Mouse (Mus musculus) forebrain, postnatal 0 days (tissue): Measurements from ENCODE around the gene Tnip1. TPM values are rescaled to one million over a fixed set of nuclear protein-coding genes. Genes with fewer than 3 reads are reported as not detected.

ENCODE experiments used
- ATAC-seq: fragments of 200-750 bp; cut with Nextera tagmentation; 2 replicates; pipeline ENCODE4 v1.8.0; 2017; ENCODE audit warnings: mild to moderate bottlenecking, moderate library complexity
- DNase-seq: peaks from one replicate; pipeline ENCODE4 v3.0.0-alpha.2; 2015
- H3K27ac ChIP-seq: fragments of 300-500 bp; sonication (generic); 2 replicates; pipeline ENCODE4 v1.5.1; 2014; ENCODE audit warnings: low read depth, mild to moderate bottlenecking, antibody characterized with exemption, low read length, moderate library complexity, mixed read lengths
- H3K27me3 ChIP-seq: fragments of 300-500 bp; sonication (generic); 2 replicates; pipeline ENCODE4 v1.6.1; 2014; ENCODE audit warnings: mild to moderate bottlenecking, low read length, mixed read lengths; ENCODE audit not compliant: insufficient read depth
- H3K36me3 ChIP-seq: fragments of 300-500 bp; sonication (generic); 2 replicates; pipeline ENCODE4 v1.6.1; 2014; ENCODE audit warnings: mild to moderate bottlenecking, moderate library complexity; ENCODE audit not compliant: insufficient read depth
- H3K4me1 ChIP-seq: fragments of 300-500 bp; sonication (generic); 2 replicates; pipeline ENCODE4 v1.6.1; 2014; ENCODE audit warnings: antibody characterized with exemption; ENCODE audit not compliant: insufficient read depth
- H3K4me2 ChIP-seq: fragments of 300-500 bp; sonication (generic); 2 replicates; pipeline ENCODE4 v1.6.1; 2014; ENCODE audit warnings: low read depth, mild to moderate bottlenecking, moderate library complexity
- H3K4me3 ChIP-seq: fragments of 300-500 bp; sonication (generic); 2 replicates; pipeline ENCODE4 v1.5.1; 2014; ENCODE audit warnings: low read depth, low read length, mixed read lengths
- H3K9ac ChIP-seq: fragments of 300-500 bp; sonication (generic); 2 replicates; pipeline ENCODE4 v1.6.1; 2014; ENCODE audit warnings: mild to moderate bottlenecking
- H3K9me3 ChIP-seq: fragments of 300-500 bp; sonication (generic); 2 replicates; pipeline ENCODE4 v1.6.1; 2016; ENCODE audit warnings: low read length
- CTCF ChIP-seq: sonication (generic); IDR thresholded peaks from 2 replicates; pipeline ENCODE4 v1.5.1; 2016; ENCODE audit warnings: antibody characterized with exemption, control low read depth, low read depth
- WGBS: fragments of 180-500 bp; shearing (Covaris S2); extraction: QIAGEN DNeasy Blood & Tissue Kit; methylation state at CpG from one replicate; pipeline ENCODE4 v1.1.7; 2014; 5-methylcytosine and 5-hydroxymethylcytosine counted together
- polyA plus RNA-seq: library from polyadenylated mRNA; unstranded; fragments of >200 nt; fragmentation: Nextera tagmentation; extraction: Ambion mirVana; gene quantifications from 2 replicates; pipeline ENCODE4 v1.2.1, GENCODE M21; 2015
- total RNA-seq: library from RNA; depleted of rRNA; stranded (reverse); fragments of >200 nt; gene quantifications from 2 replicates; pipeline ENCODE4 v1.2.3, GENCODE M21; 2014

Gene Tnip1
- total and polyA plus RNA-seq, 2 experiments from 2014 or later, result 14.9 to 16.6 TPM

DNA sequence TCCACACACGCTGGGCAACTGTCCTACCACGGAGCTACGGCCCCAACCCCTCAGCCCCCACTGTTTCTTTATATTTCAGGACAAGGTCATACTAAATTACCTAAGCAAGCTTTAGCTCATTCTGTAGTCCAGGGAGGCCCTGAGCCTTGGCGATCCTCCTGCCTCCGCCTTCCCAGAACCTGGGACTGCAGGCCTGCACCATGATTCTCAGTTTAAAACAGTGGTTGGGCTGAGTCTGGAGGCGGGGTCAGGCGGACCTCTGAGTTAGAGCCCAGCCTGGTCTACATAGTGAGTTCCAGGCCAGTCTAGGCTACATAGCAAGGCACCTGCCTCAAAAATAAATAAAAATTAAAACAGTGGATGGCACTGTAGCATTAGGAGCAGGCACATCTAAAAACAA lies 40.9 kb downstream of the Tnip1 start:
- ATAC-seq (peak; percentile 23; the same call in 1 of the 2 replicates), DNase-seq (no peak)
- Histone ChIP-seq H3K9ac (no peak overlapping the region), H3K36me3 (peaks cover 53% of the 10 kb centered on the region), H3K9me3 (no peaks in the 10 kb centered on the region), H3K4me2 (no peak overlapping the region), H3K4me3 (no peak overlapping the region), H3K27me3 (no peaks in the 10 kb centered on the region), H3K27ac (no peak overlapping the region), H3K4me1 (no peaks in the 10 kb centered on the region)
- TF ChIP-seq CTCF, result no peak
- 51% methylated on average over 7 of the region's 7 CpGs for WGBS

- TF ChIP-seq CTCF, result no peak
- no peak overlapping the region for H3K4me2 ChIP-seq
- no peaks in the 10 kb centered on the region for H3K9me3 ChIP-seq
- H3K9ac ChIP-seq, result no peak overlapping the region
- no peaks in the 10 kb centered on the region for H3K4me1 ChIP-seq
- no peak overlapping the region for H3K27ac ChIP-seq
- H3K36me3 ChIP-seq, result peaks cover 51% of the 10 kb centered on the region
- no peaks in the 10 kb centered on the region for H3K27me3 ChIP-seq
- ATAC-seq, result no peak
- DNase-seq, result no peak
- H3K4me3 ChIP-seq, result no peak overlapping the region
- 86% methylated on average over 6 of the region's 6 CpGs for WGBS
Observed at GRCm38 (mm10) chr11:54920973-54921580, 41.6 kb downstream of the Tnip1 start.

DNA sequence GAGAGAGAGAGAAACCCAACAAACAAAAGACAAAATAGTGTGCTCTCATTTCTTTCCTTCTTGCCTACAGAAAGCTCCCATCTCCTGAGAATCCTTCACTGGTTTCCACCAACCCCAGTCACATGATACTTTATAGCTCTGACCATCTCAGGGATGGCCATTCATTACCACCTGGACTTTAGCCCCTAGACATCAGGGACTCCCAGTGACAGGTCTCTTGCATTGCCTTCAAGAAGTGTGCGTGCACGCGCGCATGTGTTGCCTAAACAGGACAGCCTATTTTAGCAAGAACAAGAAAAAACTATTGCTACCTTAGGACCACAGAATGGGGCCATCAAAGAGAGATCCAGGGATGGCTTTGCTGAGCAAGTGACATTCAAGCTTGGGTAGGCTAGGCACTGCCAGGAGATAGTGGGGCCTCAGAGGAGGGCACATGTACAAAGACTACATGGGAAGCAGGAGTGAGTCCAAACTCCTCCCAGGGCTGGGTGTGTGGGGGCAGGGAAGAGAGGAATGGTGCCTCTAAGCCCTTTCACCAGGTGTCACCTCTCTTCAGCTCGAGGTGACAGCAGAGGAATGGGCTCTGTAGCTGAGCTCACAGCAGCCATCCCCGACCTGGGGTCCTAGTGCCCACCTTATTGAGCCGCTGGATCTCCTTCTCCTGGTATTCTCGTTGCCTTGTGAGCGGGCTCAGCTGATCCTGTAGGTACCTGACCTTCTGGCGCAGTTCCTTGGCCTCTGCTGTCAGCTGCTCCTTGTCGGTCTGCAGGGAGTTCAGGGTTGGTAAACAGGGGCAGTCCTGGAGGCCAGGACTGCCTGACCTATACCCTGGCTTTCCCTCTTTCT lies 42.4 kb downstream of the Tnip1 start:
- Histone ChIP-seq H3K4me2 (no peak overlapping the region), H3K4me3 (no peak overlapping the region), H3K27ac (no peak overlapping the region), H3K27me3 (no peaks in the 10 kb centered on the region), H3K9ac (no peak overlapping the region), H3K9me3 (no peaks in the 10 kb centered on the region), H3K4me1 (no peaks in the 10 kb centered on the region), H3K36me3 (peaks cover 48% of the 10 kb centered on the region)
- WGBS, result 82% methylated on average over 11 of the region's 11 CpGs
- no peak for TF ChIP-seq CTCF
- DNase-seq, result no peak
- no peak for ATAC-seq

DNA sequence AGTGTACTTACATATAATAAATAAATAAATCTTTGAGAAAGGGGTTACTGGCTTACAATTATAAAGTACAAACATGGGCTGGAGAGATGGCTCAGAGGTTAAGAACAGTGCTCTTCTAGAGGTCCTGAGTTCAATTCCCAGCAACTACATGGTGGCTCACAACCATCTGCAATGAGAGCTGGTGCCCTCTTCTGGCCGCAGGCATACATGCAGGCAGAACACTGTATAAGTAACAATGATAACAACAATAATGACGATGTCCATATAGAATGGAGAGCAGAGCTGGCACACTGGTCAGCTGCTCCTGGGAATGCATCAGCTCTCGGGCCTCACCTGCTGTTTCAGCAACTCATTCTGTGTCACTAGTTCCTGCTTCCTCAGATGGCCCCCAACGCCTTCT lies 44.4 kb downstream of the Tnip1 start:
- Histone ChIP-seq H3K27me3 (no peaks in the 10 kb centered on the region), H3K36me3 (peaks cover 43% of the 10 kb centered on the region), H3K9me3 (no peaks in the 10 kb centered on the region), H3K4me3 (no peak overlapping the region), H3K4me1 (no peaks in the 10 kb centered on the region), H3K4me2 (no peak overlapping the region), H3K9ac (no peak overlapping the region), H3K27ac (no peak overlapping the region)
- TF ChIP-seq CTCF, result peak; percentile 27; the same call in 1 of the 2 replicates
- ATAC-seq (no peak), DNase-seq (no peak)
- WGBS, result 88% methylated on average over 4 of the region's 4 CpGs

- ATAC-seq (no peak), DNase-seq (no peak)
- H3K9me3 ChIP-seq, result no peaks in the 10 kb centered on the region
- no peak overlapping the region for H3K9ac ChIP-seq
- H3K27me3 ChIP-seq, result no peaks in the 10 kb centered on the region
- no peak overlapping the region for H3K4me2 ChIP-seq
- no peak for TF ChIP-seq CTCF
- WGBS, result 93% methylated on average over 7 of the region's 7 CpGs
- H3K4me1 ChIP-seq, result no peaks in the 10 kb centered on the region
- H3K27ac ChIP-seq, result no peak overlapping the region
- H3K4me3 ChIP-seq, result no peak overlapping the region
- H3K36me3 ChIP-seq, result peaks cover 39% of the 10 kb centered on the region
Observed at GRCm38 (mm10) chr11:54917461-54917860, 45.3 kb downstream of the Tnip1 start.

GRCm38 (mm10) chr11:54913841-54914240 lies 48.9 kb downstream of the Tnip1 start:
- TF ChIP-seq CTCF, result no peak
- H3K27me3 ChIP-seq, result no peaks in the 10 kb centered on the region
- no peak overlapping the region for H3K9ac ChIP-seq
- H3K4me2 ChIP-seq, result no peak overlapping the region
- H3K4me3 ChIP-seq, result no peak overlapping the region
- no peak overlapping the region for H3K27ac ChIP-seq
- WGBS, result 93% methylated on average over 5 of the region's 5 CpGs
- peaks cover 32% of the 10 kb centered on the region for H3K36me3 ChIP-seq
- no peaks in the 10 kb centered on the region for H3K4me1 ChIP-seq
- ATAC-seq (no peak), DNase-seq (no peak)
- no peaks in the 10 kb centered on the region for H3K9me3 ChIP-seq

- Histone ChIP-seq H3K9me3 (no peaks in the 10 kb centered on the region), H3K4me3 (no peak overlapping the region), H3K36me3 (peaks cover 24% of the 10 kb centered on the region), H3K4me2 (no peak overlapping the region), H3K27ac (no peak overlapping the region), H3K4me1 (no peaks in the 10 kb centered on the region), H3K9ac (no peak overlapping the region), H3K27me3 (no peaks in the 10 kb centered on the region)
- DNase-seq, result no peak
- no peak for TF ChIP-seq CTCF
- WGBS, result 88% methylated on average over 9 of the region's 9 CpGs
- ATAC-seq, result no peak
Observed at GRCm38 (mm10) chr11:54912503-54913316, 50.0 kb downstream of the Tnip1 start.
